Mouse (Mus musculus): ENCODE results near the gene Xirp2.

GRCm38 (mm10) chr2:67422799-67423198, 23.0 kb upstream of the Xirp2 start:
- TF ChIP-seq CTCF (IDR thresholded peaks at IDR 0.05; ENCODE audit: borderline replicate concordance, insufficient read depth, low read length) (no peak), POLR2A (IDR thresholded peaks at IDR 0.05; ENCODE audit: low read depth, low read length) (no peak)

Data from embryonic fibroblast, embryonic 13.5 days (primary cell).